Mouse (Mus musculus) stomach, embryonic 14.5 days (tissue): ENCODE measurements around the gene Syt13. TPM values are rescaled to one million over a fixed set of nuclear protein-coding genes. Genes with fewer than 3 reads are reported as not detected.

Experiments
- ATAC-seq: fragments of 200-750 bp; cut with Nextera tagmentation; 2 replicates; pipeline ENCODE4 v1.8.0; 2017; ENCODE audit warnings: low read depth, moderate TSS enrichment; ENCODE audit not compliant: insufficient number of reproducible peaks, insufficient read depth, low FRiP score
- H3K27ac ChIP-seq: fragments of 300-500 bp; sonication (generic); 2 replicates; pipeline ENCODE4 v1.5.1; 2014; ENCODE audit warnings: mild to moderate bottlenecking, low read length, moderate library complexity, mixed read lengths
- H3K27me3 ChIP-seq: fragments of 300-500 bp; sonication (generic); 2 replicates; pipeline ENCODE4 v1.6.1; 2014; ENCODE audit warnings: low read length, control low read depth, mixed read lengths; ENCODE audit not compliant: control insufficient read depth, insufficient read depth
- H3K36me3 ChIP-seq: fragments of 300-500 bp; sonication (generic); 2 replicates; pipeline ENCODE4 v1.6.1; 2014; ENCODE audit warnings: mild to moderate bottlenecking, control low read depth, low read length, moderate library complexity, mixed read lengths; ENCODE audit not compliant: control insufficient read depth, insufficient read depth
- H3K4me1 ChIP-seq: fragments of 300-500 bp; sonication (generic); 2 replicates; pipeline ENCODE4 v1.6.1; 2014; ENCODE audit warnings: low read length, control low read depth, mixed read lengths; ENCODE audit not compliant: control insufficient read depth, insufficient read depth
- H3K4me2 ChIP-seq: fragments of 300-500 bp; sonication (generic); replicated peaks from 2 replicates; pipeline ENCODE4 v1.6.1; 2014; ENCODE audit warnings: low read depth, low read length, control low read depth
- H3K4me3 ChIP-seq: fragments of 300-500 bp; sonication (generic); 2 replicates; pipeline ENCODE4 v1.5.1; 2014; ENCODE audit warnings: low read depth, low read length, control low read depth
- H3K9ac ChIP-seq: fragments of 300-500 bp; sonication (generic); replicated peaks from 2 replicates; pipeline ENCODE4 v1.6.1; 2014; ENCODE audit warnings: low read depth, mild to moderate bottlenecking, control low read depth, low read length, moderate library complexity, mixed read lengths
- H3K9me3 ChIP-seq: fragments of 300-500 bp; sonication (generic); 2 replicates; pipeline ENCODE4 v1.6.1; 2016; ENCODE audit warnings: low read depth, low read length, control low read depth; ENCODE audit not compliant: control insufficient read depth
- WGBS: fragments of 180-500 bp; shearing (Covaris S2); extraction: QIAGEN DNeasy Blood & Tissue Kit; methylation state at CpG from one replicate; pipeline ENCODE4 v1.1.7; 2014; 5-methylcytosine and 5-hydroxymethylcytosine counted together
- polyA plus RNA-seq: library from polyadenylated mRNA; unstranded; fragments of >200 nt; fragmentation: Nextera tagmentation; extraction: Ambion mirVana; gene quantifications from 2 replicates; pipeline ENCODE4 v1.2.1, GENCODE M21; 2014

Syt13 gene
- polyA plus RNA-seq, 1 experiment from 2014 or later: 7.7 TPM

GRCm38 (mm10) chr2:92945125-92945746 is 30.3 kb downstream of the Syt13 start:
- H3K4me3 ChIP-seq: no peak overlapping the region
- no peaks in the 10 kb centered on the region for H3K9me3 ChIP-seq
- 87% methylated on average over 11 of the region's 11 CpGs for WGBS
- no peaks in the 10 kb centered on the region for H3K27me3 ChIP-seq
- no peak overlapping the region for H3K9ac ChIP-seq
- ATAC-seq: no peak
- no peaks in the 10 kb centered on the region for H3K36me3 ChIP-seq
- no peak overlapping the region for H3K4me2 ChIP-seq
- no peak overlapping the region for H3K27ac ChIP-seq
- peaks cover 8% of the 10 kb centered on the region; the same call in 1 of the 2 replicates for H3K4me1 ChIP-seq

DNA sequence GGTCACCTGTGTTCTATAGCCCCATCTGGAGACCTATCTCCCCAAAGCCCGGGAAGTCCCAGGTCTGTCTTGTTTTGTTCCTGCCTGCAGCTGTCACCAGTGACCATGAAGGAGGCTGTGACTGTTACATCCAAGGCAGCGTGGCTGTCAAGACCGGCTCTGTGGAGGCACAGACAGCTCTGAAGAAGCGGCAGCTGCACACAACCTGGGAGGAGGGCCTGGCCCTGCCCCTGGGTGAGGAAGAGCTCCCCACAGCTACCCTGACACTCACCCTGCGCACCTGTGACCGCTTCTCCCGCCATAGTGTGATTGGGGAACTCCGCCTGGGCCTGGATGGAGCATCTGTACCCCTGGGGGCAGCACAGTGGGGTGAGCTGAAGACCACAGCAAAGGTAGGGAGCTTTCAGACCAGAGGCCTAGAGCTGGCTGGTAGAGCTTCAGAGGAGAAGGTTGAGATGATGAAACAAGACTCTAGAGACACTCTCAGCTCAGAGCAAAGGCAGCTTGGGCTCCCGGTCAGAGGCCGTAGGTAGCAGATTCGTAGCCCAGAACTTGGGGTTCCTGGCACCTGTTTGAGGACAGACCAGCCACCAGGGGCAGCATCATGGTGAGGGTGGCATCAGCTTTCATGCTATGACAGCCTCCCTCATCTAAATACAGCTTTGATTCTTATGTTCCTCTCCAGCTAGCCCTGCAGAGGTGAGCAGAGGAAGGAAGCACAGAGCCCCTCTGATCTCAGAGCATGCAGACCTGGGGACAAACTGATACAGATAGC is 31.1 kb downstream of the Syt13 start:
- H3K36me3 ChIP-seq: no peaks in the 10 kb centered on the region
- H3K27ac ChIP-seq: no peak overlapping the region
- H3K9ac ChIP-seq: no peak overlapping the region
- no peak overlapping the region for H3K4me3 ChIP-seq
- H3K27me3 ChIP-seq: no peaks in the 10 kb centered on the region
- H3K4me2 ChIP-seq: no peak overlapping the region
- WGBS: 86% methylated on average over 11 of the region's 11 CpGs
- ATAC-seq: no peak
- peaks cover 8% of the 10 kb centered on the region; the same call in 1 of the 2 replicates for H3K4me1 ChIP-seq
- H3K9me3 ChIP-seq: no peaks in the 10 kb centered on the region

DNA sequence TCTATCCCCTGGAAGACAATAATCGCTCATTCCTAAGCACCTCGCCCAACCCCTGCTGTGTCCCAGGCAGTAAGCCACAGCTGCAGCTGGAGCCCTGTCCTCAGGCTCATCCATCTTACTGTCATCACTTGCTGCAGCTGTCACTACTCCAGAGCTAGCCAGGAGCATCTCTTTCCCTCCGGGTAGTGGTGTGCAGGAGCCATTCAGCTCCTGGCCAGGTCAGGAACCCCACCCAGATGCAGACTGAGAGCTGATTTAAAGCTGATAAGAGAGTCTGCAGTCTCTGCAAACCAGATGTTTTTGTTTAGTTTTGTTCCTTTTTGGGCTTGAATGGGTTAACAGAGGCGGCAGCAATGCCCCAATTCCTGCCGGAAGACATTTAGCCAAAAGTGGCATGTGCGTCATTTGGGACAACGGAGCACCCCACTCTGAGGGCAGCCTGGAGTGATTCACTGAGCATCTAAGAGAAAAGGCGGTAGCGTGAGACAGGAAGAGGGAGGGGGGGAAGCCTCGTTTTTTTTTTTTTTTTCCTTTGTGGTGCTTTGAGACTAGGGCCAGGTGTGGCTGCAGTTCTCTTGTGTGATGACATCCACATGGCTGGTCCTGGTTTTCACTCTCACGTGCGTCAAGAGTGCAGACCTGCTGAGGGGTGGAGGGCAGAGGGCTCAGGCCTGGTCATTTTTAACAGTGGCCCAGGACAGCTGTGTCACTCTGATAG is 33.2 kb downstream of the Syt13 start:
- H3K9ac ChIP-seq: no peak overlapping the region
- H3K27me3 ChIP-seq: no peaks in the 10 kb centered on the region
- 4% methylated on average over 12 of the region's 12 CpGs for WGBS
- no peaks in the 10 kb centered on the region for H3K36me3 ChIP-seq
- ATAC-seq: no peak
- peaks cover 8% of the 10 kb centered on the region; the same call in 1 of the 2 replicates for H3K4me1 ChIP-seq
- no peak overlapping the region for H3K4me2 ChIP-seq
- H3K9me3 ChIP-seq: no peaks in the 10 kb centered on the region
- no peak overlapping the region for H3K27ac ChIP-seq
- no peak overlapping the region for H3K4me3 ChIP-seq

GRCm38 (mm10) chr2:92948699-92949300 is 33.9 kb downstream of the Syt13 start:
- Histone ChIP-seq H3K9me3 (no peaks in the 10 kb centered on the region), H3K4me2 (no peak overlapping the region), H3K9ac (no peak overlapping the region), H3K4me3 (no peak overlapping the region), H3K27me3 (no peaks in the 10 kb centered on the region), H3K36me3 (no peaks in the 10 kb centered on the region), H3K27ac (no peak overlapping the region), H3K4me1 (peaks cover 8% of the 10 kb centered on the region; the same call in 1 of the 2 replicates)
- WGBS: 54% methylated on average over 7 of the region's 7 CpGs
- ATAC-seq: no peak

DNA sequence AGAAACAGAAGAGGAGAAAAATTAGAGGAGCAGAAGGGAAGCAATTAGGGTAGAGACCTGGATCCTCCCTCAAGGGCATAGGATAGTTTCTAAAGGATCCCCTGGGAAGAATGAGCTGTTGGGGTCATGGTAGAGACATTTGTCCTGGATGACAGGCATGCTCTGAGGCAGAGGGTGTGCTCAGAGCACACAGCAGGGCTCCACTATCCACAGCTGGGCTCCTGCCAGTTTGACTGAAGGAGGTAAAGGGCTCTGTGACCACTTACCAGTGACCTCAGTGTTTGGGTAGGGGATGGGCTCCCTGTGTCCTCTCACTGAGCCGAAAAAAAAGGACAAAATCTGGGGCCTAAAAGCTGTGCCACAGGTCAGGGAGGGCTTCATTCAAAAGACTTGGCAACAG is 34.6 kb downstream of the Syt13 start:
- H3K4me1 ChIP-seq: peaks cover 8% of the 10 kb centered on the region; the same call in 1 of the 2 replicates
- H3K4me2 ChIP-seq: no peak overlapping the region
- no peak overlapping the region for H3K4me3 ChIP-seq
- no peaks in the 10 kb centered on the region for H3K27me3 ChIP-seq
- 18% methylated on average over 1 of the region's 1 CpGs for WGBS
- no peak overlapping the region for H3K9ac ChIP-seq
- H3K9me3 ChIP-seq: no peaks in the 10 kb centered on the region
- H3K36me3 ChIP-seq: no peaks in the 10 kb centered on the region
- no peak overlapping the region for H3K27ac ChIP-seq
- ATAC-seq: no peak

DNA sequence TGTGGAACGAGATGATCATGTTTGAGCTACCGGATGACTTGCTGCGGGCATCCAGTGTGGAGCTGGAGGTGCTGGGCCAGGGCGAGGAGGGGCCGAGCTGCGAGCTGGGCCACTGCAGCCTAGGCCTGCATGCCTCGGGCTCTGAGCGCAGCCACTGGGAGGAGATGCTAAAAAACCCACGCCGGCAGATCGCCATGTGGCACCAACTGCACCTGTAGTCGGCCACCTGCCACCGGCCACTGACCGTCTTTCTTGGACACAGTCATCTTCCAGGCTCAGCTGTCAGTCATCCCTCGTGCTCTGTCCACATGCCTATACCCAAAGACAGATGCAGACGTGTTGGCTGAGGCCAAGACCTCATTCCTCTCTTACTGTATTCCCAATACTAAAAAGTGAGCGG is 38.6 kb downstream of the Syt13 start:
- no peak for ATAC-seq
- H3K4me1 ChIP-seq: 0 out of 2 replicates have a peak, but pooled peaks cover 2% of the 10 kb centered on the region
- WGBS: 90% methylated on average over 17 of the region's 17 CpGs

GRCm38 (mm10) chr2:92954404-92955114 is 39.7 kb downstream of the Syt13 start:
- ATAC-seq: no peak
- no peaks in the 10 kb centered on the region for H3K36me3 ChIP-seq
- H3K9me3 ChIP-seq: no peaks in the 10 kb centered on the region; the same call in 1 of the 2 replicates
- H3K27ac ChIP-seq: no peak overlapping the region
- no peak overlapping the region for H3K4me3 ChIP-seq
- H3K4me1 ChIP-seq: no peaks in the 10 kb centered on the region
- H3K9ac ChIP-seq: no peak overlapping the region
- H3K4me2 ChIP-seq: no peak overlapping the region
- WGBS: 42% methylated on average over 11 of the region's 11 CpGs
- no peaks in the 10 kb centered on the region for H3K27me3 ChIP-seq

More for the DNA sequence above, 38.6 kb downstream of the Syt13 start:
- Histone ChIP-seq H3K4me3 (no peak overlapping the region), H3K27ac (no peak overlapping the region), H3K27me3 (no peaks in the 10 kb centered on the region), H3K9ac (no peak overlapping the region), H3K9me3 (no peaks in the 10 kb centered on the region; the same call in 1 of the 2 replicates), H3K36me3 (no peaks in the 10 kb centered on the region), H3K4me2 (no peak overlapping the region)

DNA sequence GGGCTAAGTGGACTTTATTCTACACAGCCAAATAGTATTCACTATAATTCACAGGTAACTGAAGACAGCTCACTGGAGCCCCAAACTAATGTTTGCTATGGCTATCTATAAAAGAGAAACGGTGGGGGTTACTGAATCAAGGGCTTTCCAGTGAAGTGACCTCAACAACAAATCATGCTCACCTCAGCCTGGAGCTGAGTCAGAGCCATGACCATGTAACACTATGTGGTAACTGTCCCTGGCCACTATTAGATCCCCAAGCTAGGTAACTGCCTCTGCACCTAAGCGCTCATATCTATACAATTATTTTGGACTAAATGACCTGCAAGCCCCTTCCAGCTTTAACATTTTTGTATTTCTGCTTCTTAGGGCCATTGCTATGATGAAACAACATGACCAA is 42.0 kb downstream of the Syt13 start:
- WGBS: 87% methylated on average over 2 of the region's 2 CpGs
- no peaks in the 10 kb centered on the region for H3K4me1 ChIP-seq
- no peak overlapping the region for H3K9ac ChIP-seq
- H3K36me3 ChIP-seq: no peaks in the 10 kb centered on the region
- no peak overlapping the region for H3K4me3 ChIP-seq
- no peaks in the 10 kb centered on the region; the same call in 1 of the 2 replicates for H3K9me3 ChIP-seq
- H3K27me3 ChIP-seq: no peaks in the 10 kb centered on the region
- ATAC-seq: no peak
- H3K27ac ChIP-seq: no peak overlapping the region
- no peak overlapping the region for H3K4me2 ChIP-seq
